Mouse (Mus musculus): ENCODE data around the gene Cst7. TPM values are rescaled to one million over a fixed set of nuclear protein-coding genes. Genes with fewer than 3 reads are reported as not detected.
"Not testable (repeated sequence)": the region's sequence is repeated elsewhere in the genome, so short reads cannot be mapped to it uniquely, and the experiment has no call there.

Gene Cst7
- not detected for total RNA-seq (2021)

DNA sequence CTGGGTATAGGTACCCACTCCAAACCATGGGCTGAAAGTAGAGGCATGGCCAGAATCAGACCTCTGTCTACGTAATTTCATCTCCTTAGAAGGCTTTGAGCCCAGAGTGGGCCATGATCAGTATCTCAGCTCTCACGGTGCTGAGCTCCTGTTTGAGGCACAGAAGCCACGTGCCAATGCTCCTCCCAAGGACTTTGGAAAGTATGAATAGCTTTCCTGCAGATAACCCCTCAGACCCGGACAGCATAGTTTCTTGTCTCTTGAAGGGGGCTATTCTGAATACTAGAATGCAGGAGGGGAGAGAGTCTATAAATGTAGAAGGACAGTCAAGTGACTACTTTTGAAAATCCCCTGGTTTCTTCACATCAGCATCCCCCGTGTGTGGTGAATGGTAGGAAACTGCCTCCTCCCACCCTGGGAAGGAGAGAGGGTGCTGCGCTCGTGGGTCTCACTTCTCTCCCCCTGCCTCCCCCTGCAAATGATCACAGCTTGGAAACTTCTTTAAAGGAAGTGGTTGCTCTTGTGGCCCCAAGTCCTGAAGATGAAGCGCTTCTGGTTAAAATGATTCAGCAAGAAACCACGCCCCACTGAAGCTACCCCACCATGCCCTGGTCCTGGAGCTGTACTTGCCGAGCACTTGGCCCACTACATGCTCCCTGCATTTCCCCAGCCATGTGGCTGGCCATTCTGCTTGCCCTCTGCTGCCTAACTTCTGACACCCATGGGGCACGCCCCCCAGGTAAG, at the start of gene Cst7:
TSS of gene Cst7 (plus strand) at position 569 of the 744 bp plus-strand sequence.
- no peak for DNase-seq (ENCODE audit: low spot score in 2 of 2)
- intact Hi-C loops (cut with DNase I), result no loop called here

DNA sequence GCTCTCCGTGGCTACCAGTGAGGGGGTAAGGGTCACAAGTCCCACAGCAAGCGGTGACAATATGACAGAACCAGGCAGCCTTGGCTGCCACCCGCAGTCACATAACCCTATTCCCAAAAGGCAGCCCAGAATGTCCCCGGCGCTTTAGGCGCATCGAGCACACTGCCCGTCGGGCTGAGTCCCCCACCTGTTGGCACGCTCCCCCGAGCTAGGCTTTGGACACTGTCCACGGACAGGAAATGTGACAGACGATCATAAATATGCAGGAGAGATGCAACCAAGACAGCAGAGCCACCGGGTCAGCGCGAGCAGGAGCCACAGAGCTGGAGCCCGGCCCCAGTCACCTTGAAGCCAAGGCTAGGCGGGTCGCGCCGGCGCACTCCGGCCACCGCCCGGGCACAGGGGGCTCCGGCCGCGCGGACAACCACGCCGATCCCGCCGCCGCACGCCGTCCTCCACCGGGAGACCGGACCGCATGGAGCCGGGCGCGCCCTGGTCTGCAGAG, 44.5 kb upstream of the Cst7 start:
- intact Hi-C loops (cut with DNase I), result no loop called here
- no peak for DNase-seq (ENCODE audit: low spot score in 2 of 2)

DNA sequence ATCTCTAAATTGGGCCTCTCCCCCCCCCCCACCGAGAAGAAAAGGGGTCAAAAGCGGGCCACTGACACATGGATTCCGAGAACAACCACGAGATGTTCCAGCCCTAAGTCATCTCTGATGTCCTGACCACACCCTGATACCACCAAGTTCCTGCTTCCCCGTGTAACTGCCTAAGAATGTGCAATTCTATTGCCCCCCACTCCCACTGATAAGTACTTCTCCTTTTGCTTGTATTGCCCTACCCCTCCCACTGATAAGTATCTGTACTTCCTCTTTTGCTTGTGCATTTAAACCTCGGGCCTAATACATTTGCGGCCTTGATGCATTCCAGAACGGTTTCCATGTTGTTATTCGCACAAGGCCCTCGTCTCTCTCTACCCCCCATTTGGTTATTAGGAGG, 20.6 kb upstream of the Cst7 start:
- intact Hi-C loops (cut with DNase I); DNase-seq (ENCODE audit: low spot score in 2 of 2): not testable (repeated sequence)

DNA sequence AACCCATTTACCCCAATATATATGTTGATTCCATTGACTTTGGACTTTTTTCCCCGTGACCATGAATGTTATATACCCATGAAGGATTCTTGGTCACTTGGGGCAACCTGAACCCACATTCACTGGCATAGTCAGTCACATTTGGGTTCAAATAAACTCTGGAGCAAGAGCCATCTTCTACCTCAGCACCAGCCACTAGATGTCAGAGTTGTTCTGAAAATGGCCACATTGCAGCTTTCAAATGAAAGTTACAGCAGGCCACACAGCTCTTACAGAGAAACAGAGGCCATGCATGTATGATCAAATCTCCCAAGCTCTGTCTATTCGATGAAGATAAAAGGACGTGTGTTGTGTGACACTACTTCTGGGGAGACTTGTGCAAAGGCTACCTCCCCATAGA, 11.6 kb upstream of the Cst7 start:
- intact Hi-C loops (cut with DNase I), result no loop called here
- DNase-seq (ENCODE audit: low spot score in 2 of 2), result peak; percentile 35 to 52

DNA sequence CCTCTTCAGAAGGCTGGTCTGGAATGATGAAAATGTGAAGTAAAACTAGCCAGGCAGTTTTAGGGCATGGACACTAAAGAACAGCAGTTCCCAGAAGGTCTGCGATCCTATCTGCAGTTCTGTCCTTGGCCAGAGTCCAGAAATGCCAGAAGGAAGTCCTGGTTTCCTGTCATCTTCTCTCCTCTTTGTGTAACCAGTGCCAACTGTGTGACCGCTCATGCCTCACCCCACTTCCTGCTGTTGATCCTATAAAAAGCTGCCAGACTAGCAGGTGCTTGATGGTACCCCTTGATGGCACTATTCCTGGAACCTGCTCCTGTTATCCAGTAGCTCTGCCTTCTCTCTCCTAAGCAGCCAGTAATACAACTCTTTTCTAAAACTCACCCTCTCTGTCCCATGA, 3.2 kb upstream of the Cst7 start:
- intact Hi-C loops (cut with DNase I), result no loop called here

DNA sequence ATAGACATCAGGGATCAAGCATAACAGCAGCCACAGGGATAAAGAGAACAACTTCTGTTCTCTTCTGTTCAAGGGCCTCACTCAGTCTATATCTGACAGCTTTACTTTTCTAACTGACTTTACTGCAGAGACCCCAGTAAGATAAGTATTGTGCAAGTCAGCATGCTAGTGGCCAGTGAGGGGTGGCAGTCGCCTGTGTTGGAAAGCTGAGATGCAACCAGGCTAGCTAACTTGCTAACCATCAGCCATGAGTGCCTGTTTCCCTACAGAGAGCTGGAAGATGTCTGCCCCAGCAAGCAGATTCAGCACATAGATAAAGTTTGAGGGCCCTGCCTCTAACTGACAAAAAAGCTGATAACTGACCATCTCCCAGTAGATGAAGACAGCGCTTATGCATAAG, 546 bp downstream of the Cst7 start:
- intact Hi-C loops (cut with DNase I), result no loop called here
- no peak for DNase-seq (ENCODE audit: low spot score in 2 of 2)

More for the DNA sequence above, 3.2 kb upstream of the Cst7 start:
- no peak for DNase-seq (ENCODE audit: low spot score in 2 of 2)

DNA sequence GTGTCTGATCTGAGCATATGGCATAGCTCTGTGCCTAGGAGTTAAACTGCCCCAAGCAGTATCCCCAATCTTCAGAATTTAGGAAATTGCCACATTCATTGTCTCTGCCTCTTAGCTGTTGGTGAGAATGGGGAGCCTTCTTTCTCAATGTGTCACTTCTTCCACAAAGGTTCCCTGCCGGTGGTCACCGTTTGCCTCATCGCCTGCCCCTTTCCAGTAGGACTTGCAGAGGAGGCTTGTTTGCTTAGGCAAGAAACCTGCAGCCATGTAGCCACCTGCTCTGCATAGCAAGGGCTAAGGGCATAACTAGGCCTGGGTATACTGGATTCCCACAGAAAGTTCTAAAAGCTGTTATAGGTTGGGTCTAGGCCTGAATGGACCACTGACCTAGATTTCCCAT, 2.2 kb downstream of the Cst7 start:
- no peak for DNase-seq (ENCODE audit: low spot score in 2 of 2)
- intact Hi-C loops (cut with DNase I), result no loop called here

DNA sequence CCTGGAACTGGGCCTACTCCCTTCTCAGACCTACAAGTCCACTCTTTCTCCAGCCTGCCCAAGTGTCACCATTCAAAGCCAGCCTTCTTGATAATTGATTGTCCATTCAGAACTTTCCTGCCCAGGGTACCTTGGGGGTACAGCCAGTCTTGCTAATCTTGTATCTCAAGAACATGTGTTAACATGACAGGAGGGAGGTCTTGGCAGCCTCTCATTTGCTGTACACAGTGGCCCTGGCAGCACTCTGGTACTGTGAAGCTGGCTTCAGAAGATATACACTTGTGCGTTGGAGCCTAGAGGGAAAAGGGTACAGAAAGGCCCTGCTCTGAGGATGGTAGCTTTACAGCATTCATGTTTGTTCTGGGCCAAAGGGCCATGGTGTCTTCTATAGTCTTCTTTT, 6.0 kb downstream of the Cst7 start:
- DNase-seq (ENCODE audit: low spot score in 2 of 2), result no peak
- intact Hi-C loops (cut with DNase I), result no loop called here

DNA sequence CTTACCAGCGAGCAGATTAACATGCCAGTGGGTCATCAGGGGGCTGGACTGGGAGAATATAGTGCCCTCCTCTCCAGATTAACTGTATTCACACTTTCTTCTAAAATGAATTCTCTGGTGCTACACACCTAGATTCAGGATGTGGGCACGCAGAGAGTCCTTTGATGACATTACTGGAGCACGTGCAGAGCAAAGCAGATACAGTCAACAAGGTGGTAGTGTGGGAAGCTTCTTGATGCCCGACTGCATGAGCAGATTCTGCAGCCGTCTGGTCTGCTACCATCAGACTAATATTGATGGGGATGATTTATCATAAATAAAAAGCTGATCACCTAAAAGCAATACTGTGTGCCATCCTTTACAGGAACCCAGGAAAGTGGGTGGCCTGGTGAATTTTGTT, 8.4 kb downstream of the Cst7 start:
- DNase-seq (ENCODE audit: low spot score in 2 of 2), result no peak
- intact Hi-C loops (cut with DNase I), result no loop called here

DNA sequence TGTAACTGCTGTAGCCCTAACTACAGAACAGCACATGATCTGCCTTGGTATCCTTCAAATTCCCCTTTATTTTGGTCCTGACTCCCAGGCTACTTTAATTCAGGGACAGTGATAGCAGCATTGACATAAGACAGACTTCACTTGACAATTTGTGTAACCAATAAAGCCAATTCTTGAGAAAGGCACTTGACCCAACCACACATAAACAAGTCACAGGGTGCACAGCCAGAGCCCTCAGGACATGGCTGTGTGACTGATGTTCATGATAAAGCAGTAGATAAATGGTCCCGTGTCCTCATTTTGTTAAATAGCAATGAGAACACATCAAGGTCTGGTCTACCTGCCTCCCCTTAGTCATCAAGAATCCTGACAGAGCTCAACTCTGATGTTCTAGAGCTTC, 9.4 kb downstream of the Cst7 start:
- DNase-seq (ENCODE audit: low spot score in 2 of 2), result no peak
- intact Hi-C loops (cut with DNase I), result no loop called here

DNA sequence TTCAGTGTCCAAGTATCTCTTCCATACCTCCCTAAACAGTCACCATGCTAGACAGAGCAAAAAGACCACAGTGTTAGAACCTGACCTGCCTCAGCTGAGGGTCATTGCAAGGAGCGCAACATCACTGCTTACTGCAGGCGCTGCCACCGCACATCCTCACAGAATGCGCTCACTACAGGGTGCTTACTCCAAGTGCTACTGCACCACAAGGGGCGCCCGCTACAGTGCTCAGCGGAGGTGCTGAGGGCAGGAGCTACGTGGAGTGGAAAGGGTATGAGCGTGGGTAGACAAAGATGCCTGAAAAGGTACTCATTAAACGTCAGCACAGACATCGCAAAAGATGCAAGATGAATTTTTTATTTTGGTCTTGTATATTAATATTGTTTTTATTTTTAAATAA, 18.9 kb downstream of the Cst7 start:
- intact Hi-C loops (cut with DNase I), result no loop called here
- DNase-seq (ENCODE audit: low spot score in 2 of 2), result no peak

DNA sequence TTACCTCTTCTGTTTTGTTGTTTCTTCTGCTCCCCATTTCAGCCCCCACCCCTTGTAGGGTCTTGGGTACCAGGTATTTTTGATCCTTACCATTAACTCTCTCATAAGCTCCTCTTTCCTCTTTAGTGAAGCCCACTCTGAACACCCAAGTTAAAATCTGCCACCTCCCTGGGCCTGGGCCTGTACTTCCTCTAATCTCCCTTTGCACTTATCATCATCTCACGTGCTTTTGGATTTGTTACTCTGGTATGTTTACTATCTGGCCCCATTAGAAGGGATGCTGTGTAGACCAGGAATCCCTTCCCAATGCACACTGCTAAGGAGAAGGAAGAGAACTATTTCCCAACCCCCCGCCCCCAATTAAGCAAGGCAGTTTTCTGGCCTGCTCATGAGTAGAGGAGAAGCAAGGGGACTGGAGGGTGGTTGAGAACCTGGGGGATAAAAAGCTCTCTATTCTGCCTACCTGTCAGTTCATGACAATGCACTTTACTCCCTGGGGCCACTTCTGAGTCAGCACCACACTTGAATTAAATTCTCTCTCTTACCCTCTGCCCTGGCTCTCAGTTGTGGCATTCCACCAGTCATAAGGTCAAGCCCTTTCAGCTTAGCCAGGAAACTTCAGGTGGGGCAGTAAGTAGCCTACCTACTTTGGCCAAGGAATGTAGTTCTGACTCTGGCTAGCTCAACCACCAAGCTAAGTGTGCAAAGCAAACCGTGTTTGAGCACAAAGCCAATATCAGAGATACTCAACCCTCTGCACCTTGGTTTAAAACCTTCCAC, 25.4 kb downstream of the Cst7 start:
- intact Hi-C loops (cut with DNase I), result no loop called here
- no peak for DNase-seq (ENCODE audit: low spot score in 2 of 2)

DNA sequence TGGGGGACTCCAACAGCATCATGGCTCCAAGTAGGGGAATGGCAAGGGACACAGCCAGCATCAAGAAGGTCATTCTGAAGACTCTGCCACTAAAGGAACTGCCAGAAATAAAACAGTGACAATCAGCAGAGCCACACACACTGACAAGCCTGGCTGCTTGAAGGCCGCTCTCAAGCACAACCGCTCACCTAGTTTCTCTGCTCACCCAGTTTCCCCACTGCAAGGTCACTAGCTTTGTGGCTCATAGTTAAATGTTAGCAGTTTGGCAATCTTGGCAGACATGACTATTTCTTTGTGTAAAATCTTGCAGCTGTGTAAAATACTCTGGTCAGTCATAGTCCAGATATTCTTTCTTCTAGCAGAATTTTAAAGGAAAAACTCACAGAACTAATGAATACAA, 30.0 kb downstream of the Cst7 start:
- intact Hi-C loops (cut with DNase I), result no loop called here

DNA sequence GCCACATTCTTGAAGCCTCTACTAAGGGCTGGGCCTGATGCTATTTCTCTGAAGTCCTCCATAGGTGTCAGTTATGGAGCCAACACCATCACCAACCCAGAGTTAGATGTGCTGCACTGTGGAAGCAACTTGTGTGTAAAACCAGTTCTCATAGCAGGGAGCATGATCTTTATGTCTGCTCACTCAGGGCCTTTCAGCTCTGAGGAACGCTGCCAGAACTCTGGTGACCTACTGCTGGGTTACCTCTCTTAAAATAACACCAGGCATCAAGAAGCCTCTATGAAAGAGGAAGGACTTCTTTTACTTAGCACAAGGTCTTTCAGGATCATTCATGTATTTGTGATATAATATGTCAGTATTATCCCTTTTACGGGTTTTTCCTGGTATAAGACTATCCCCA, 32.0 kb downstream of the Cst7 start:
- intact Hi-C loops (cut with DNase I), result no loop called here
- DNase-seq (ENCODE audit: low spot score in 2 of 2), result no peak

More for the DNA sequence above, 30.0 kb downstream of the Cst7 start:
- DNase-seq (ENCODE audit: low spot score in 2 of 2), result no peak

DNA sequence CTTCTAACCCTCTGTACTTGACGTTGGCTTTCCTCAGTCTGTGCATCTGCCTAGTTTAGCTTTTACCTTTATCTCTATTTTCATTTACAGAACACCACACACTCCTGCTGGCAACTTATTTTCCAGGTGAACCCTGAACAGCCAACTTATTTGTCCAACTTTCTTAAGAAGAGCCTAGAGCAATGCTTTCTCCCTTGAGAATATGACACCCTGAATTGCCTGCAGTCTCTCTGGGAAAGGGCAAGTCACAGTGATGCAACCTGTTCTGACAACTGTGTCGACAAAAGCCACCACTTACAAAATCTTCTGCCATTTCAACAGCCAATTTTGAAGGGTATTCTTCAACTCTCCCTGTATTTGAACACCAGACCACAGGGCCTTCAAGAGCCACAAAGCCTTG, 34.6 kb downstream of the Cst7 start:
- no peak for DNase-seq (ENCODE audit: low spot score in 2 of 2)
- intact Hi-C loops (cut with DNase I), result loop anchor here (5.0 kb wide), 2 partner anchors 182 to 302 kb away; partner anchors contain the start of genes Gins1 and Pygb

DNA sequence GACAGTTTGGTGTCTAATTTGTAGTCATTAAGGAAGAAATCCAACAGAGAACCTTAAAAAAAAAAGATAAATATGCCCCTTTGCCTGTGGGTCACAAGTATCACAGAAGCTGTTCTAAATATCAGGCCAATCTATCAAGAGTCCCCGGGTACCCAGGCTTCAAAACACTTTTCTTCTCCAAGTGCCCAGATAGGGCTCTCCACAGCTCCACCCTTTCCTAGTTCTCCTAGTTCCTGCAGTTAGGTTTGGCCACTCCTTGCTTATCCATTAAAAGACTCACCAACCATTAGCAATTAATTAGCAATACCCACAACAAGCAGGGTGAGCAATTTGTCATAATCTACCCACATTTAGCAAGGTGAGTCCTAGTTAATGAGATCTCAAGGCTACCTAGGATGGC, 36.9 kb downstream of the Cst7 start:
- intact Hi-C loops (cut with DNase I), result loop anchor here (5.0 kb wide), 2 partner anchors 180 to 300 kb away; partner anchors contain the start of genes Gins1 and Pygb
- no peak for DNase-seq (ENCODE audit: low spot score in 2 of 2)

DNA sequence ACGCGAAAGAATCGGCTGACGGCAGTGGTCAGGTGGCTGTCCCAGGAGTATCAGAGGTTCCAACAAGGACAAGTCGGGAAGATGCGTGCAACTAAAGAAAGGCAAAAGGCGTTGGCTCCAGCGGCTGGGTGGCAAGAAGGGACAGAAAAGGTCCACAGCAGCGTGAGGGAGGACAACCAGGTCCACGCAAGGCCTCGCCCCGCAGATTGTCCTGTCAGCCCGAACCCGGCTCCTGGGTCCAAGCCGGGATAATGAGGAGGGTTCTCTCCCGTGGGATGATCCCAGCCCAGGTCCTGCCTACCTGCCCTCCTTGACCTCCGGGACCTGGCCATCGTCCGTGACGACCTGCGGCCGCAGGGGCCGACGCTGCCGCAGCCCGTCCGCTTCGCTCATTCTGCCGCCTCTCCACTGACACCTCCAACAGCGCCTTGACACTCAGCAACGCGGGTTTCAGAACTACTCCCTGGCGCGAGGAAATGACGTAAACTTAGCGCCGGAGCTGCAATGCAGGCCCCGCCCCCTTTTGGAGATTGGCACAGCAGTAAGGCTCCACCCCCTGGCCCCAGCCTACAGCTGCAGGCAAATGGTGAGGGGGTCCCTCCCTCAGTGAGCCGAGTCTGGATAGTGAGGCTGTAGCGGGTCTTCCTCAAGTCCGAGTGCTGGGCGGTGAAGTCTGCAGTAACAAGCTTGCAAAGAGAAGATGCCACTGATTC, 38.0 kb downstream of the Cst7 start, which contains the start of gene Apmap:
TSS of gene Apmap (minus strand) at position 481 of the 713 bp plus-strand sequence.
- peak; percentile 98 for DNase-seq (ENCODE audit: low spot score in 2 of 2)
- intact Hi-C loops (cut with DNase I), result loop anchor here (1.0 to 5.0 kb wide), 3 partner anchors 141 to 299 kb away; partner anchors contain the start of genes Entpd6, Gins1 and Pygb

DNA sequence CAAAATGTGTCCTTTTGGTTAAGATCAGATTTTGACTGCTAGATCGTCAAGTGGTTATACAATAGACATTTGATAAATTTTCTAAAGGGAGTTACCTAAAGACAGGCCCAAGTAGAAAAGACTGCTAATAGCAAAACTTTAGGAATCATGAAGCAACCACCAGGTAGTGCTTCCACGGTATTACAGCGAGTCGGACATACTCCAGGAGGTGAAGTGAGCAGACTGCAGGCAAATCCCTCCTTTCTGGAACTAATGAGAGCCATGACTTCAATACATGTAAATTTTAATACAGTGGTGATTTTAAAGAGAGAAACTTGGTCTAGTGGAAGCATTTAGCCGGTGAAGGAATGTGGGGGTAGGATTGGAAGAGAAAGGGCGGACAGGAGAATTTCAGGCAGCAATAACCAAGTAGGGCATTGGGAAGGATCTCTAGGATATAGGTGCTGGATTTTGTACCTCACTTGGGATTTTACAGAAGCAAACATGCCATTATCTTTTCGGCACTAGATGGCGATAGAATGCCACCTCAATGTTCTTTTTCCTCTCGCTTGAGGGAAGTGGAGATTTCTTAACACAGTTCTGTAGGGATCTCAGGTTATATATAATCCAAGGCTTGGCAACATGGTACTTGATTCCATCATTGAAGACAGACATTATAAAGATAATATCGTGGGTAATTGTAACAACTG, 38.8 kb downstream of the Cst7 start:
- DNase-seq (ENCODE audit: low spot score in 2 of 2), result peak; percentile 80 to 91
- intact Hi-C loops (cut with DNase I), result loop anchor here (1.0 to 5.0 kb wide), 4 partner anchors 66 to 298 kb away; partner anchors contain the start of genes Entpd6, Gins1 and Pygb

DNA sequence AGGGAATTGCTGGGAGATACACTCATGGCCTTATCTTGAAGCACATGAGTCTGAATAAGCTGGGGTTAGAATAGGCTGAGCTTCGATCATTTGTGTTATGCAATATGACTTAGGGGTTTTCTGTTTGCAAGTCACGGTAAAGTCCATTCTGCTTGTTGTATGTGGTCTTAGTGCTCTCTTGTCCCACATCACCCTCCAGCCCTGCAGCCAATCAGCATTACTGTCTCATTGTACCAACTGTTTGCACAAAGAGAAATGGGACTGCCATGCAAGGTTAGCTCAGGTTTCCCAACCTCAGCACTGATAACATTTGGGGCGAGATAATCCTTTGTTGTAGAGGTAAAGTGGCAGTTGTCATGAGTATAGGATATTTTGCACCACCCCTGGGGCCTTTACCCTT, 39.9 kb downstream of the Cst7 start:
- no peak for DNase-seq (ENCODE audit: low spot score in 2 of 2)
- intact Hi-C loops (cut with DNase I), result loop anchor here (5.0 kb wide), 1 partner anchor 392 kb away; no protein-coding TSS in a partner anchor
